Mouse (Mus musculus) liver, postnatal 0 days (tissue): ENCODE results near the gene Galntl5.
"Not testable (repeated sequence)": the region's sequence is repeated elsewhere in the genome, so short reads cannot be mapped to it uniquely, and the experiment has no call there.

ENCODE experiments used
- CTCF ChIP-seq: sonication (generic); IDR thresholded peaks from 2 replicates; pipeline ENCODE4 v1.5.1; 2016; ENCODE audit warnings: antibody characterized with exemption, low read depth
- EP300 ChIP-seq: IDR thresholded peaks from 2 replicates; pipeline ENCODE4 v1.6.1; 2016; ENCODE audit warnings: antibody characterized with exemption, low read depth, mild to moderate bottlenecking

- TF ChIP-seq CTCF, EP300: not testable (repeated sequence)
These were observed 32.0 kb downstream of the Galntl5 start for GRCm38 (mm10) chr5:25213216-25213615.
